Mouse (Mus musculus) thymus, postnatal 14 days (tissue): ENCODE results near the gene Sox14.
A peak's percentile ranks its signal among the peaks of the same experiment; 100 is the strongest.

Experiments
- DNase-seq: peaks from one replicate; pipeline ENCODE4 v3.0.0; 2021

The Sox14 gene

DNA sequence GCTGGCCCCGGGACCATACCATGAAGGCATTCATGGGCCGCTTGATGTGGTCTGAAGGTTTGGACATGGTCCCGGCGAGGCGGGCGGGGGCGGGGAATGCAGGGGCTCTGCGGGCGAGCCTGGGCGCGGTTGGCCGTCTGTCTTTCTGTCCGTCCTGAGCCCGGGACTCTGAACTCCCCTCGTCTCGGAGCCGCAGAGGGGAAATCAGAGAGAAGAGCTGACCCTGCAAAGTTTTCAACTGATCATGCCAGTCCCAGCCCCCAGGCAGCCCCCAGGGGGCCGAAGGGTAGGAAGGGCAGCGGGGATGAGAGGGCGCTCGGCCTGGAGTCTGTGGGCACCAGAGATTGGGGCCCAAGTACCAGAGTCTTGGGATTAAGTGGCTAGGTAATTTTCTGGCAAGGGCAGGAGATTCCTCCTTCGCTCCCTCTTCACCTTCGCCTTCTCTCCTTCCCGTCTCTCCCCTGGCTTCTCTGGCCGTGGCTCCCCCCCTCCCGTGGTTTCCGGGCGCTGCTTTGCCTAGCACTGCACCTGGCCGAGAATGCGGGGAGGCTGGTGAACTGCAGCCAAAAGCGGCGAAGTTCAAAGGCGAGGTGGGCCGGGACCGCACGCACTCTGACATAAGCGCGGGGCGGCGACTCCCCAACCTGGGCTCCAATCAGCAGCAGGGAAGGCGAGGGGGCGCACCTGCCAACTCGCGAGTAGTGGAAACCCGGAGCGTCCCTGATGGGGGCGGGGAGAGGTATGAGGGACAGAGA lies at the start of gene Sox14:
Gene Sox14, minus strand, starts transcription at position 553 of the 755 bp plus-strand sequence.
- peak; percentile 29 for DNase-seq

DNA sequence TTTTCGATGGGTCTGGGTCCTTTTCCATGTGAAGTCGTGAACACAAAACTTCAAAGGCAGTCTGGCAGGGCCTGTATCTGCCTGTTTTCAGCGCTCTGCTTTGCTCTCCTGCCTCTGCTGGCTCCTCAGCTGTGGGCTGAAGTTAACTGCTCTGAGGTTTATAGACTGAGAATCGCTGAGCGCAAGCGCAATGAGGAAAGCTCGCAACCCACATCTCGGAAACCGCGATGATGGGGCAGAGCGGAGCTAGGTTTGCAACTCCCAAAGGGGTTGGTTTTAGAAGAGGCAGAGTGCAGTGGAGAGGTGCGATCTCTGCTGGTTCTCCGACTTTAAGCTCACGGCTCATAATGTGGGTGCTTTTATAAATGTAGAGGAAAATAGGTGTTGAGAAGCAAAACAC lies 3.3 kb upstream of the Sox14 start:
- DNase-seq, result no peak

DNA sequence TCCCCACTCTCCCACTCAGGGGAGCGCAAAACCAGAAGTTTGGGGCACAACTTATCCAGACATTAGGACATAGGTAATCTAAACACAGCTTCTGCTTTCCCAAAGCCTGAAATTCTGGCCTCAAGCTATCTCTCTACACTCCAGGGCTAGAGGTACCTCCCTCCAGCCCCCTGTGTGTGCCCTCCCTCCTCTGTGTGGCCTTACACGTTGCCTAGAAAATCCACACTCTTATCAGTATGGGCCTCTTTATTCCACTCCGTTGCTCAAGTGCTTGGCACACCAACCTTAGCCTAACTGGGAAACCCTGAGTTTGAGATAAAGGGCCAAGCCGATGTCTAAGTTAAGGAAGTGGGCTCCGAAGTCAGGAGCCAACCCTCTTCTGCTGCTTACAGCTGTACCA lies 2.6 kb upstream of the Sox14 start:
- no peak for DNase-seq

DNA sequence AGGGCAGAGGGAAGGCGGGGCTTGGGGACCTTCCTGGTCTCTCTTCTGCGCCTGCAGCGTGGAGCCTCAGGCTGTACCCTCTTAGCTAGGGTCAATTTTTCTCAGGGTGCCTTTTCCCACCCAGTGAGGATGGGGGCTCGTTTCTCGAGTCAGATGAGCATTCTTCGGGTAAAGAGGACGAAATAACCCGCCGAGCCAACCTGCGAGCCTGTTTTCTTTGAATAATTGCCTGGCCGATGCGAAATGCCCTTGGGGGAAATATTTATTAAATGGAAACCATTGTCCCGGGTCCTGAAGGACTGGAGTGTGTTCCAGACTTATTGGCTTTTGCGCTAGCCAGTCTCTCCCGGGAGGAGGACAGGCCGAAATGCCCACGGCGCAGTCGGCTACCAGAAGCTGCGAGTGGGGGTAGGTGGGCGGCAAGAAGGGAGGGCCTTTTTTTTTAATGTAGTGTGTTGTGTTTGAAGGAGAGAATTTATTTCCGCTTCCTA lies 1.1 kb upstream of the Sox14 start:
- no peak for DNase-seq

DNA sequence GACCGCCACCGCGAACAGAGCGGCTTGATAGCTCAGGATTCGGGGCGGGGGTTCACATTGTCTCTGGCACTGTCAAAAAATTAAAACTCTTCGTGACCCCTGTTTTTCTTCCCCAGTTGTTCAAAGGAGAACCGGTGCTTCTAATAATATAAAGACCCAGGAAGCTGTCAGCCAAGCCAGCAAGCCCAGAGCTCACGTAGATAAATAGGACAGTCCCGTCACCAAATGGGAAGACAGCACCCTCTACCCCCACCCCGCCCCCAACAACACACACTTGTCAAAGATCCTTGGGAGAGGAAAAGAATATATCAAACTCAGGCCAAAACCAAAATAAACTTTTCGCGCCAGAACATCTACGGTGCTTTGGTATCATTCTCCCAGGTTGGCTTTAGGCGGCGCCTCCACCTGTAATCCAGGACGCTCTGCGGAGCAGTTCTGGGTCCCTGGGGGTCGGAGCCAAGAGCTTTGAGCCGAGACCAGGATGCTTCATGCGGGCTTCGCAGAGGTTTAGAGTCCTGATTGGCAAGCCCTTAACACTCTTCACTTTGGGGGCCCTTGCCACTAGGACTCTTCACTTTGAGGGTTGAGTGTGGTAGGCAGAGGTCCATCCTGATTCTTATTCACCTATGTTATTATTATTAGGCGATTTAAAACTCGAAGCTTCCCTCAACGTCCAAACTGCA lies 544 bp upstream of the Sox14 start:
- no peak for DNase-seq

DNA sequence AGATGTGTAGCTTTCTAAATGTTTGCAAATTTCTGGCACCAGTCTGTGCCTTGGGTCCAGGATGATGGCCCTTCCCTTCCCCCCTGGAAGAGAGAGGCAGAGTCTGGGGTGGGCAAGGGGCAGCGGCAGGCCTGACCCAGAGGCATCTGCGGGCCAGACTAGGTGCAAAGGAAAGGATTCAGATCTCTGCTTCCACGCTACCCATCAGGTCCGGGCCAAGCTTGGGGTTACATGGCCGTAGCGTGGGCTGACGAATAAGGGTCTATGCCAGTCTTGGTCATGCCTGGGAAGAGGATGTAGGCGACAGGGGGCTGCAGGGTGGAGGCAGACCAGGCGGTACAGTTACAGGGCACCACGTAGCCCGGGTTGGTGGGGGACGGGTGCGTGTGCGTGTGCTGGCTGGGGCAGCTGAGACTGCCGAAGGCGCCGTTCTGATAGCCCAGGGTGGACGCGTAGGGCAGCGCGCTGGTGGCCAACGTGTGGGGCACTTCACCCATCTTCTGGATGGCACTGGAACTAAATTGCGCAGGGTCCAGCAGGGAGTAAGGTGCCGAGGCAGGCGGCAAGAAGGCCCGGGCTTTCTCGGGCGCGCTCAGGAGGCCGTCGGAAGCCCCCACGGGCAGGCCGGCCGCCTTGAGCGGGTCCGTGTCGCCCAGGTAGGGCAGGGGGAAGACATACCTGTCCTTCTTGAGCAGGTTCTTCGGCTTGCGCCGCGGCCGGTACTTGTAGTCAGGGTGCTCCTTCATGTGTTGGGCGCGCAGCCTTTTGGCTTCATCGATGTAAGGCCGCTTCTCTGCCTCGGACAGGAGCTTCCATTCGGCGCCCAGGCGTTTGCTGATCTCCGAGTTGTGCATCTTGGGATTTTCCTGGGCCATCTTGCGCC lies 994 bp downstream of the Sox14 start:
- no peak for DNase-seq

DNA sequence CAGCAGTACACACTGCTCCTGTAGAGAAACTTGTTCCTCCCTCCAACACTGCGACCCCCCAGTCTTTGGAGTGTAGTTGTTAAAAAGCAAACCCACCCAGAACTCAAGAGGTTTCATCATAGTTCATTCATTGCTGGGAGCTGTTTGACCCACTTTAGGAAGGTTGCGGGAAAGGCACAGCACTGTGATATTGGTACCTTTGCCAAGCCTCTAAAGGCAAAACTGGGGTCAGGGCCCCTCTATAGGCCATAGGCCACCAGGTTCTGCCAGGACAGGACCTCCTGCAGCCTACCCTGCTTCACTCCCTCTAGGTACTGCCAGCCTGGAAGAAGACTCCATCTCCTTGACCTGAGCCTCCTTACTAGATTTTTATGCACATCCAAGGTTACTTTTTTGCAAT lies 2.2 kb downstream of the Sox14 start:
- DNase-seq, result no peak

DNA sequence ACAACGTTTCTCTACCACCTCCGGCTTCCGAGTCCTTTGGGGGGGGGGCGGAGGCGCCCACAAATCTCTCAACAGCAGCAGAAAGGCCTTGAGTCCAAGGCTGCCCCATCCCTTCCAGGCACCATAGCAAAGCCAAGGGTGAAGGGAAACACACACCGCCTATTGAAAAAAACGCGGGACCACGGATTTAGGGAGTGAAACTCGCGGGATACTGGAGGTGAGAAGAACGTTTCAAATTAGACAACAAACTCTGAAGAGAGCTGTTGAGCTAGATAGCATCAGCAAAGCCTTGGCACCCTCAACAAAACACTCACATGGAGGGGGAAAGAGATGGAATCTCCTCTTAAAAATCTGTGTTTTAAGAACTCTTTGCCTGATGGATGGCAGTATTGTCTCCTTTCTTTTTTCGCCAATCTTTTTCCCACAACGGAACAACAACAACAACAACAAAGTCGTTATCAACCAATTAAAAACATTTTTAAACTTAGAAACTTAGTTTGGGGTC lies 2.8 kb downstream of the Sox14 start:
- no peak for DNase-seq

DNA sequence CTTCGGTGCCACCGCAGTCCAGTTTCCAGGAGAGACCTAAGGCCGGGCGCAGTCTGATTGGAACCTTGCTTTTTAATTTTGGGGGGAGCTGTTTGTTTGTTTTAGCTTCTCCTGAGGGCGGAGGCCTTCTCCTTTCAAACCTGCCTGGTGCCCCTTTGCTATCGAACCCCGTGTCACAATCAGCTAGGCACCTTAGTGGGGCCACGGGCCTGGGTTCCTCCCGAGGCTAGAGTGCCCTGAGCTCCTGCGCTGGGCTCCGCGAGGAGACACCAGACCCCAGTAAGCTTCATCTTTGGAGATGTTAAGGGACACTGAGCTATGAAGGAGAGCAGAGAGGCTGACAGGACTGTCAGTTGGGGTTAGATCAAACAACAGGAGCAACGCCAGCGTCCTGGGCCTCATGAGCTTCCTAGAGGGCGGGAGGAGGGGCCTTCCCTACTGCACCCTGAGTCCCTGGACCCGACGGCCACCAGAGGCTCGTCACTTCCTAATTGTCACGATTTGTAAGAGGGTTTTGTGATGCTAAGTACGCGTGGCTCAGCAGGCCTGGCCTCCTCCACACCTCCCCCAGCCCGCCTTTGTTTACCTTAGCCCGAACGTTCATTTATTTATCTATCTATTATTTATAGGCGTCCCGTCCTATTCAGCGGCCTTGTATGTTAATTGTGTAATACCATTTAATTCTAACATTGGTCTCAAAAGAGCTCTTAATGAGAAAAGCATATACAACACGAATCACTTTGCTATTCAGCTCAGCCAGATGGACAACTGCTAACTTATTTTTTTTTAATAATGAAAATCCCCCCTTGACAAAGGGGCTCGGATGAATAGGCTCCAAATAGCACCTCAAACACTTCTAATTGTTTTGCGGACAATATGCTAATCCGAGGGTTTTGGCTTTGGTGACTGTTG lies 3.5 kb downstream of the Sox14 start:
- no peak for DNase-seq

DNA sequence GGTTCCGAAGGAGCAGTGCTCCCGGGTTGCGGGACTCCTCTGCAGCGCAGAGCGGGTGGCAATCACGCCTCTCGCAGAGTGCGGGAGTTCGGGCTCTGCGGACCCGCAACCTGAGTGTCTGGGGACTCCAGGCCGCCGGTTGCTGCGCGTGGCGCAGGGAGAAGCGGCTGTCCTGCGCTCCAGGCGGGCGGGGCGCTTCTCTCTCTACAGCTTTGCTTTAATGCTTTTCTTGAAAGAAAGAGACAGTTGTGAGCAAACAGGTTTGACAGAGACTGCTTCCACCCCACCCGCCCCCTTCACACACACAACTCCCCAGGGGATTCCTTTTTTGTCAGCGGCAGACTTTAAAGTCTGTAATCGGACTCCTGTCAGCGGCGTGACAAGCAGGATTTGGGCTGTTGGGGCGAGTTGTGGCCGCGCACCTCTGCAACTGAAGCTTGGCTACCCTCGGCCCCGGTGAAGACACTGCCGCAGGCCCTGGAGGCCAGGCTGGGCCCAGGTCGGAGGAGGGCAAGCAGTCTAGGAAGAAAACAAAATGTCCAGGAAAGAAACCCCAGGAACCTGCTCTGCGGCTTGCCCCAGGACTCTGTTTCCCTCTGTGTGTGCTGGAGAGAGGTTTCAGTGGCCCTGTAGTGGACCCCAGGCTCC lies 4.3 kb downstream of the Sox14 start:
- DNase-seq, result no peak

DNA sequence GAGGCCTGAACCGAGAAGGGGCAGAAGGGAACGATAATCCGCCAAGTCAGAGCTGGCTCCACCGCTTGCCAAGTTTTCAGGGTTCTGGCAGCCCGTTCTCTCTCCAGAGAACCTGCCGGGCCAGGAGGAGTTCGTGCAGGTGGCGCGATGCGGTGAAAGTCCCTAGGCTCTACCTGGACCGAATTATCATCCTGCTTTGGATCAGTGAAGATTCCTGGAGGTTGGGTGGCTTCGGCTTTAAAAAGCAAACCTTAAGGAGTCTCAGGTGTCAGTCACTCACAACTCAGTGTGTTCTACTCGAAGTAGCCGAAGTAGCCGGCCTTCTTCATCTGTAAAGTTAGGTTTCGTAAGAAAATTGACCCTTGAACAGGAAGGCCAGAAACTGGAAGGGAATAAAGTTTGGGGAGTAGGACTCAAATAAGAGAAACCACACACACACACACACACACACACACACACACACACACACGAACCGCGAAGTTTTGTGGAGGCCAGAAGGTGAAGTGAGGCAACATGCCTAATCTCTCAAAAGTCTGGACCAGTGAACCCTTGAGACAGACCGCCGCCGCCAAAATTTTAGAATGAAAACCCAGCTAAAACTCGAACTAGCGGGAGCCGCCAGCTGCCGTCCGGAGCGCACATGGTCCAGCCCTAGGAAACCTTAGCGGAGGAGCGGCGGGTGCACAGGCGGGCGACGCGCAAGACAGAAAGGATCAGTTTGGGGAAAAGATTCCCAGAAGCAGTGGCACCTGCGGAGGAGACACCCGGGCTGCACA lies 5.0 kb downstream of the Sox14 start:
- DNase-seq, result no peak

DNA sequence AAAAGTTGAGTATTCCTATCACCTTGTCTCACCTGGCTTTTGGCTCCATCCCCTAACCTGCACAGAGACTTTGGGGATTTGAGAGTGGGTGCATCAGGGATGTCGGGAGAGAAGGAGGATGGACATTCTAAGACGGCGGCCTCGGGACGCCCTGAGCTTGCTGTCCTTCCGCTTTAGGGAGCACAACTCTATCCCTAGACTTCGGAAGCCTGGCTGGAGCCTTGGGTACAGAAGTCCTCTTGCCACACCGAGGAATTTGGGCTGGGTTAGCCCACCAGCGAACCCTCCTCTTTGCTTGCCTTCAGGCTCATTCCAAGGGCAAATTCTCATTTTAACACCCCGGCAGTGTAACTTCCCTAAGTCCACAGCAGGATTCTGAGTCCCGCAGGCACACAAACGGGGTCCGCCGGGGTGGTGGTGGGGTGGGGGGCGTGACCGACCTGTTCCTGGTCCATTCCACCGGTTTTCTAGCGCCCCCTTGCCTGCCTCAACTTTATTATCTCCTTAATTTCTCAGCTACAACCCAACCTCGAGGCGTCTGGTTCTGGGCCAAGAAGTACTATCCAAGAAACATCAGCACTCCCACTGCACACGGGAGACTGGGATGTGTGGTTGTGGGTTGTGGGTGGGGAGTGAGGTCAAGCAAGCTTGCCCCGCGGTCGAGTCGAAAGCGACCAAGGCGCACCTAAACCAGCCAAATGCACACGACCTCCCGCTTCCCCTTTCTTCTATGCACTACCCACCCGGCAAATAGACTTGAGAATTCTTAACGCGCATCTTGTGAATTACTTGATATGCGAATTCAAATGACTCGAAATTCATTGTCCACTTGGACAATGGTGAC lies 5.8 kb downstream of the Sox14 start:
- DNase-seq, result no peak

DNA sequence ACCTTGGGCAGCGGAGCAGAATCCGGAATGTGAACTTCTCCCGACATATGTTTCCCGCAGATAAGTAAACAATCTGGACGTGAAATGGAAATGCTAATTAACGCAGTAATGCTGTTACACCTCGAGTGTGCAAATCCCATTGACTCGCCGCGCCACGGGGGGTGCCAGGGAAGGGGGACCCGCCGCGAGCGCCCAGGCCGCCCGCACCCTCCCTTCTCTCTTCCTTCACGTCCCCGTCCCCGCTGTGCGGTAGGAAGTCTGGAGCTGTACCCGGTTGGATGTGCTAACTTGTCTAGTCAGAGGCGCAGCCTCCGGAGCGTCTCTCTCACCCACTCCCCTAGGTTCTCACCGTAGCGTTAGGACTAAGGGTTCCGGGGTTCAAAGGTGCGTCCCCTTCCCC lies 6.7 kb downstream of the Sox14 start:
- no peak for DNase-seq

DNA sequence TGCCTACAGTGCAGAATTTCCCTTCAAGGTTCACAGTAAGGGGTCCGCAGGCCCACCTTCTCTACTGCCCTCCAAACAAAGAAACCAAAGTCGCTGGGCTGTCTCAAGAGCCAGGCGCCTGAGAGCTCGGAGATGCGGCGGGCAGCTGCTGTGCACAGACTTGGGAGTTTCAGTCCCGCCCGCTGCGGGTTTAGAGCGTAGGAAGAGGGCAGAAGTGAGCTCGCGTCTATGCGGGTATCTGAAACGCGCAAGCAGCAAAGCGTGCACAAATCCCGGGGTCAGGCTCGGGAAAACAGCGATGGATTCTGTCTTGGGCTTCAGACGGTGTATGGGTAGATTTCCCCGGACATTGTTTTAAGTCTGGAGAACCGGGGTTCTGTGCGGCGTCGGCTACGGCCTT lies 7.4 kb downstream of the Sox14 start:
- no peak for DNase-seq

DNA sequence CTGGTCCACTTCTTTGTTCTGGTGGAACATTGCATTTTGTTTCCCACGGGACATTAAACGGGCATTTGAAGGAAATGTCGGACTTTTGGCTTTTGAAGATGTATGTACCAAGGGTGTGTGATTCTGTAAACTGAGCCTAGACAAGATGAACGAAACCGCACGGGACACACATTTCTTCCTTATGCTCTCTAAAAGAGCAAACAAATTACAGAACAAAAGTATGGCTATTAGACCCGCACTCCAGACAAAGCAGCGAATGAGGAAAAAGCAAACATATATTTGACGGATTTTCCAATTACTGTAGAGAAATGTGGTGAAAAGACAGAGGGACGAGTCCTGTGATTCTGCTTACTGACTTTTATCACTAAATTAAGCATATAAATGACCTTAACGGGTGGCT lies 7.9 kb downstream of the Sox14 start:
- no peak for DNase-seq

DNA sequence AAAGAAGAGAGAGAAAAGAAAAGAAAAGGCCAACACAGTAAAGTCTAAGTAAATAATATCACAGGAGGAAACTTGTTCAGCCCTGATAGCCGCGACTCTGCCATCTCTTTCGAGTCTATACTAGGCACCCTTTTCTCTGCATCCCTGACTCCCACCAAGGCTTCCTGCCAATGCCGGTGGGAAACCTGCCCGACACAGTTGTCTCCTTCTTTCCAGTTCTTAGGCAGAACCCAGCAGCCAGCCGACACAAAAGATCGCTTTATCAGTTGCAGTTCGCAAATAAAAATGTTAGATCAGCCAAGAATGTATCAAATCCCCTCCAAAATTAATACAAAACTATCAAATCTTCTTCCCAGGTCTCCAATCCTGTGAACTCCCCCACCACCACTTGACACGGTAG lies 13.0 kb downstream of the Sox14 start:
- DNase-seq, result no peak

DNA sequence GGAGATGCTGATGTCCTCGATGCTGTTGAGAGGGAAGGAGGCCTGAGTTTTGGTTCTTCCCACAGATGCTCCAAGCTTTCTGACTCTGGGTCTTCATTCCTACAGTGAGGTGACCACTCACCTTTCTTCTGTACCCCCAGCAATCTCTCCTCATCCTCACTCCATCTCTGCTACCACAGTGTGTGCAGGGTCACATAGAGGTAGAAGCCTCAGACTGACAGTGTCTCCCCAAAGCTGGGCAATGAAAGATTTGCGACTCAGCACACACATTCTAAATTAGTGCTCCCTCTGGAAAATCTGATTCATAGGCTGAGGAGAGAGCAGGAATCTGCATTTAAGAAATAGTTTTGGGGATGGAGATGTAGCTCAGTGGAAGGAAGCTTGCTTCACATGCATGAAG lies 21.5 kb downstream of the Sox14 start:
- no peak for DNase-seq

DNA sequence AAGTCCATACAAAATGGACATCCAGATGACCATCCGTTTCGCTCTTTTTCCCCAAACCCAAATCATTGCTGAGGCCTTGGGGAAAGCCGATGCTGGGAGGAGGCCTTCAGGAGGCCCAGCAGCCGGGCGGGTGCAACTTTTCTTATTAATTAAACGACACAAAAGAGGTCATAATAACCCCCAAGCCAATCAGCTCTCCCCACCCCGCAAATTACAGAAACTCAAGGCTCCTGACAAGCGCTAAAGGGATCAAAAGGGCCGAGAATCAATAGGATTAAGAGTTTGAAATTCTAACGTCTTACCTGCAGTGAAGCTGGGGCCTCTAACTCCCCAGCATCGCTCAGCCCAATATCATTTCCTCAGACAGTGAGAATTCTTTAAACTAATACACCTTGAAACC lies 22.6 kb downstream of the Sox14 start:
- DNase-seq, result no peak

DNA sequence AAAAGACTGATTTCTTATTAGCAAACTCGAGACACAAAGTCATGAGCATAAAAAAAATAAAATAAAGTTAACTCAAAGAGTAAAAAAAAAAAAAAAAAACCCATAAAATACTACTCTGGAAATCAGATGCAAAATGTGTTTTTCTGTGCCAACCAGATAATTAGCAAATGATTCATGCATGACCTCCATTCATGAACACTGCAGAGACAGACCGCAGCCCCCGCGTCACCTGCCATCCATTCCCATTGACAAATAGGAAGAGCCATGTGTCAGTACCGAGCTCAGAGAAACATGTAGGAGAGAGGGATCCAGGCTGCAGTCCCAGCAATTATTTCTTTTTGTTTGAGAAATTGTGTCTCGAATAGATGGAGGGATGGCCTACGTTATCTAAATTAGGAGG lies 25.6 kb downstream of the Sox14 start:
- no peak for DNase-seq

DNA sequence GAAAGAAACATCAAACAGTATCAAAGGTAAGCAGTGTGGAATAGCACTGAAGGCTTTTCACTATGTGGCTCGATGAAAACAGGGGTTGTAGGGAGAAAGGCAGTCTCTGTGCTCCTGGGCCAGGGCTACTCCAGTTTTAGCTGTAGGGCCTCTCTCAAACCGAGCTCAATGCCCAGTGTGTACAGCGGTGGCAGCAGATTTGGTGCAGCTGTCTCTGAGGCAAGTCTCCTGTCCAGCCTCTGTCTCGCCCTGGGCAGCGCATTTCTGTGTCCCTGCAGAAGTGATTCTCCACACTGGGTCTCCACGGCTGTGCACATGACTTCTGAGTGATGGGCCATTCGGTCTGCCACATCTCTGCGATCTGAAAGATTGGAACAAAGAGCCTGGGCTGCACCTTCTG lies 27.6 kb downstream of the Sox14 start:
- DNase-seq, result no peak
